Mouse (Mus musculus) Patski (cell line): ENCODE data around the gene Kcnh7. TPM values are rescaled to one million over a fixed set of nuclear protein-coding genes. Genes with fewer than 3 reads are reported as not detected.

ENCODE experiments used
- ATAC-seq: fragments of 100-300 bp; one replicate; pipeline ENCODE4 v1.8.0; 2021
- CTCF ChIA-PET: fragments of 350-600 bp; sonication (Branson Sonifier 250); formaldehyde crosslinking; loops from one replicate; lab custom pipeline; 2022; ENCODE audit warnings: inconsistent platforms; lab: Charles Lee
- POLR2A ChIA-PET: fragments of 350-600 bp; sonication (Branson Sonifier 250); formaldehyde crosslinking; loops from one replicate; lab custom pipeline; 2022; ENCODE audit warnings: antibody characterized with exemption, inconsistent platforms; lab: Charles Lee
- DNase-seq: peaks from one replicate; pipeline ENCODE4 v3.0.0-alpha.2; 2011; ENCODE audit warnings: low read depth, low spot score
- H3K27me3 ChIP-seq: fragments of 371-371 bp; one replicate; pipeline ENCODE4 v1.5.1; 2021
- CTCF ChIP-seq: fragments of 100-300 bp; IDR thresholded peaks from one replicate; pipeline ENCODE4 v1.5.1; 2021
- in situ Hi-C: fragments of 300-500 bp; cut with MboI; formaldehyde crosslinking; loops from 3 replicates; pipeline ENCODE4 v1.11.1; 2018; ENCODE audit warnings: low pct_unique_long_range_greater_than_20kb, mixed read lengths
- polyA plus RNA-seq: library from polyadenylated mRNA; unstranded; gene quantifications from one replicate; pipeline ENCODE4 v1.2.3, GENCODE M21; 2021

The Kcnh7 gene
- polyA plus RNA-seq, 1 experiment from 2014 or later: 0.08 TPM

DNA sequence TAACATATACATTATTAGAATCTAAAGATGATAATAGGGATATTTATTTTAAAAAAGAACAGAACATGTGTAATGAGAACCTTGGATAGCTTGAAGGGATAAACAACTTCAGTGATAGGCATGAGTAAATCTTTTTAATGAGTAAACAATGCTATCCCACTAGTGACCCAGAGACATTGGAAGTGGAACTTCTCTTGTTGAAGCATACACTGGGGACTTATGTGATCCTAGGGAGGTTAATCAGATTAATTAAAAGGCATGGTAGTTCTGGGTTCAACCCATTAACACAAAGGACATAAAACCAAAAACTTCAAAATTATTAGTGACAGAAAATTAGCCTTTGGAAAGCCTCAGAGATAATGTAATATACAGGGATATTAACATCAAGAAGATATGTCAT, 84.4 kb downstream of the Kcnh7 start:
- ATAC-seq: no peak
- in situ Hi-C loops: no loop called here
- DNase-seq: no peak
- CTCF ChIA-PET: no interaction called here
- POLR2A ChIA-PET: no interaction called here
- peaks cover 12% of the 10 kb centered on the region for H3K27me3 ChIP-seq
- TF ChIP-seq CTCF: no peak

DNA sequence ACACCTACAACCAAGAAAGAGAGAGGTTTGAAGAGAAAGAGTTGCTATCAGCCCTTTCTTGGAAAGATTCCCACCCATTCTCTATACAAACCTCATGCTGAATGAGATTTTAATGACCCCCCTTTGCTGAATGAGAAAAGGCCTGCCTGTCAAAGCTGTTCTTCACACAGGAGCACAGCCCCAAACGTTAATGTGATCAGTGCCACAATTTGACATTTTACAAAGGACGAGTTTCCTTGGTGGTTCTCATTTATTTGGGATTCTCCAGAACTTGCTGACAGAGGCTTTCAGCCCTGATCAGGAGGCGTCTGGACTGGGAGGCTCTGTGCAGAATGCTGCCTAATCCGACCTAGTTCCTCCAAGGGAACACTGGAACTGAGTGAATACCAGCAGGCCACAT, 92.3 kb downstream of the Kcnh7 start:
- DNase-seq (no peak), ATAC-seq (no peak)
- in situ Hi-C loops: no loop called here
- no peak for TF ChIP-seq CTCF
- ChIA-PET CTCF (no interaction called here), POLR2A (no interaction called here)
- peaks cover 1% of the 10 kb centered on the region for H3K27me3 ChIP-seq

DNA sequence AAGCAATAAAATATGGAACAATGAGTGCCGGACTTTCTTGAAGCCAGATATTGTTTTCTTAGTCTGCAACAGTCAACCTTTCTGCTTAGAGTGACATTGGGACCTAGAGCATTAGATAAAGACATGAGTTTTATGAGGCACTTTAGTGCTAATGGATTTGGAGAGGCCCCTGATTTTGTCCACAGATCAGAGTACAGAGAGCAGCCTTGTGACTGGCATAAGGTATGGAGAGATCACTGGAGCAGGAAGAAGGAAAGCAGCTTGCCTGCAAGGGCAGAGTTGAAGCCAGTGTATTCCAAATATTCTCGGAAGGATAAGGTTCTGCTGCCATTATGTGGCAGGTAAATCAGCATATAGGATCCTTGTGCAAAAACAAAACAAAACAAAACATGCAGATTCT, 93.6 kb downstream of the Kcnh7 start:
- POLR2A ChIA-PET: no interaction called here
- CTCF ChIA-PET: no interaction called here
- in situ Hi-C loops: no loop called here
- H3K27me3 ChIP-seq: no peaks in the 10 kb centered on the region
- no peak for TF ChIP-seq CTCF
- DNase-seq (no peak), ATAC-seq (no peak)

DNA sequence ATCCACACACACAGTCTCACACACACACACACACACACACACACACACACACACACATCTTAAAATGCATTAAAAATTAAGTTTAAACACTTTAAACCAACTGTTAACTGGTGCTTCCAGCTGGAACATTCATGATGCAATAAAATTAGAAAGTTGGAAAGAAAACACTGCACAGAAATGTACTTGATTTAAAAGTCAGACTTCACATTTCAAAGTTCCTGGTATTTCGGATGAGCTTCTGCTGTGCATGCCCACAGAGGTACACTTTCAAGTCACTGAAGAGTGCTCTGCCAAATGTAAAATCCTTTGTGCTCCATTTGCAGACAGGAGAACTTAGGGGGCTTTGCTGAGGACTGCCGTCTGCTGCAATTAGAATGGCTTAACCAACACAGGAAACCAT, 125.7 kb downstream of the Kcnh7 start:
- POLR2A ChIA-PET: no interaction called here
- CTCF ChIA-PET: no interaction called here
- ATAC-seq: no peak
- no peak for TF ChIP-seq CTCF
- no peak for DNase-seq
- in situ Hi-C loops: no loop called here
- H3K27me3 ChIP-seq: no peaks in the 10 kb centered on the region

DNA sequence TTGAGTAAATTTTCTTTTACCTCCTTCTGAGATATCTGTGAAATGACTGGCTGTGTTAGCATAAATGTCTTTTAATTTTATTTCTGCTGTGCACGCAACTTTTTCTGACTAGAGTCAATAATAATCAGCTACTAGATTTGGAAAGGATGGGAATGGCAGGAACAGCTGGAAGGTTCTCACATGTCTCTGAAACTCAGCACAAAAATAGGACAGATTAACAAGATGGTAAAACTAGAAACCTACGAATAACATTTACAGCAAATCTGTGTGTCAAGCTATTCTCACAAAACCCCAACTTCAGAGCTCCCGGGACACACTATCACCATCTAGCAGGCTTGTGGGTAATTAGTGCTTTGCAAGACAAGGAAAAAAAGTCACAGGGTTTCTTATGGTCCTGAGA, 134.2 kb downstream of the Kcnh7 start:
- in situ Hi-C loops: no loop called here

DNA sequence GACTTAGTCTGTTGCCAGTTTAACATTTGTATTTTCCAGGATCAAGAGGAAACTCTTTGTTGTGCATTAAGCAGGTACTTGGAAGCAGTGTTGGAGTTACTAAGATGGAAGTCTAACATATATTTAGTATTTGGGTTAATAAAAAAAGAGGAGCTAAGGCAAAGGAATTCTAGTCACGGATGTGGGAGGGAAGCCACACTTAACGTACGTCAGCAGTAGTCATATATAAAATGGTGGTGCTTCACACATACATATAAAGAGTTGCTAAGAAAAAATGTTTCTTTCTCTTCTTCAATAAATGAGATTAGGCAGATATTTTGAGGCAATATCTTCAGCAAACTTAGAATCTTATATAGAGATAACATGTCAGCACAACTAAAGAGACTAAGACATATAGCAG, 144.4 kb downstream of the Kcnh7 start:
- no peak for TF ChIP-seq CTCF
- POLR2A ChIA-PET: no interaction called here
- in situ Hi-C loops: no loop called here

More for the DNA sequence above, 134.2 kb downstream of the Kcnh7 start:
- ChIA-PET CTCF (no interaction called here), POLR2A (no interaction called here)
- ATAC-seq (no peak), DNase-seq (no peak)
- no peak for TF ChIP-seq CTCF
- H3K27me3 ChIP-seq: peaks cover 3% of the 10 kb centered on the region

DNA sequence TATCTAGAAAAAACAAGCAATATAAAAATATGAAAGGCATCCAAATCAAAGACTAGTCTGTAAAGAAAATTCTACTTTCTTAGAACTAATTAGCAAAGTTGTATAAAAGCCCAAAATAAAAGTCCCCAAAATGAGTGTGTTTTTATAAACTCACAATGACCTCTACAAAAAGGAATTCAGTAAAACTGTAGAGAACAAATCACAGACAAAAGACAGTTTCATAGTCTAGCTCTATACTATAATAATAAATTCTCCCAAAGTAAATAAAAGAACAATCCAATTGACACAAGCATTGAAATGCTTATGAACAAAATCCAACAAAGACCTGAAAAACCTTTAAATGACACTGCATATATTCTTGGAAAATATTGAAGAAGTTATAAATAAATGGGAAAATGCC, 169.2 kb downstream of the Kcnh7 start:
- ATAC-seq: no peak
- in situ Hi-C loops: no loop called here
- no peak for TF ChIP-seq CTCF
- ChIA-PET CTCF (no interaction called here), POLR2A (no interaction called here)
- no peak for DNase-seq
- H3K27me3 ChIP-seq: no peaks in the 10 kb centered on the region

More for the DNA sequence above, 144.4 kb downstream of the Kcnh7 start:
- CTCF ChIA-PET: no interaction called here
- DNase-seq: no peak
- no peak for ATAC-seq
- no peaks in the 10 kb centered on the region for H3K27me3 ChIP-seq

DNA sequence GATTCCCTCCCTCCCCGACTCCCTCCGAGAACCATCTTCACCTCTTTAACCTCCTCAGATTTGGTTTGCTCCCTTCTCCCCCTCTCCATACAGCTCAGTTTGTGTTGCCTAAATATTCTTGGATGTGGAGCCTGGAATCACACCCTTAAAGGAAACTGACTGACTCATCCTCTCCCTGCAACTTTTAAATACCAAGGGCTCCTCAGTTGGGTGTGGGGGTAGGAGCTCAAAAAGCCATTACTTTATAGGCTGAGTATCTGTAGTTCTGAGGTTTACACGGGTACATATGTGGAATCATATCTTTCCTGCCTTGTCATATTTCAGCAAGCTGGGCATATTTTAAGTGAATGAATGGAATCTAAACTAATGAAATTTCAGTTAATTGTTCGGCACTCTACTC, 174.9 kb downstream of the Kcnh7 start:
- POLR2A ChIA-PET: no interaction called here
- no peak for TF ChIP-seq CTCF
- no peaks in the 10 kb centered on the region for H3K27me3 ChIP-seq
- CTCF ChIA-PET: no interaction called here
- no peak for DNase-seq
- in situ Hi-C loops: no loop called here
- no peak for ATAC-seq

DNA sequence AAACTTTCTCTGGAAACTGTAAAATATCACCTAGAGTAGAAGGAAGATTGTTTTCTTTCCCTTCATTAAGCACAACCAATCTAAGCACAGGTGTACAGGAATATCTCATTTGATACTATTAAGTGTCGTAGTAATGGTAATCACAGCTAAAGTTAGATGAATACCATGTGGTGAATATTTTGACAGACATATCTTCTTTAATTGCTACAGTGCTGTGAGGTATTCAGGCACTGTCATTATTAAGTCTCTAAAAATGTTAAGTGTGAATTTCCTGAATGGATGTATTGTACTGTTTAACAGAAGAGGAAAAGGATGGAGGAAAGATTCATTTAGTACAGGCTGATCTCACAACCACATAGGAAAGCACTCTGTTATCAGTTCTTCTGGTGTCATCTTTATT, 181.3 kb downstream of the Kcnh7 start:
- in situ Hi-C loops: no loop called here
- DNase-seq (no peak), ATAC-seq (no peak)
- no peaks in the 10 kb centered on the region for H3K27me3 ChIP-seq
- TF ChIP-seq CTCF: no peak
- ChIA-PET CTCF (no interaction called here), POLR2A (no interaction called here)

DNA sequence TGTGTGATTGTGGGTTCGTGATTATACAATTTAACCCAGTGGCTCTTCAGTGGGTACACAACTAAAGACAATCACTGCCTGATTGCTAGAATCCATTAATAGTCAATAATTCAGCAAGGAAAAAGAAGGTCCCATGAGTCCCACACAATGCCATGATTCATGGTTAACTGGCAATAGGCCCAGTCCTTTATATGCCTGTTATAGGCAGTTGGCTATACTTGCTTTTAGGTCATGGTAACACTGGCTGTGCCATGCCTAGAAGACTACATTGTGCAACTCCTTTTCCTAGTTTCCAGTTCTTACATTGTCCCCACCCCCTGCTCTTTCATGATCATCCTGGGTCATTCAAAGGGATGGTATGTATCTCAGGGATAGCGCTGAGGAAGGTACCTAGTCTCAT, 186.4 kb downstream of the Kcnh7 start:
- in situ Hi-C loops: no loop called here

DNA sequence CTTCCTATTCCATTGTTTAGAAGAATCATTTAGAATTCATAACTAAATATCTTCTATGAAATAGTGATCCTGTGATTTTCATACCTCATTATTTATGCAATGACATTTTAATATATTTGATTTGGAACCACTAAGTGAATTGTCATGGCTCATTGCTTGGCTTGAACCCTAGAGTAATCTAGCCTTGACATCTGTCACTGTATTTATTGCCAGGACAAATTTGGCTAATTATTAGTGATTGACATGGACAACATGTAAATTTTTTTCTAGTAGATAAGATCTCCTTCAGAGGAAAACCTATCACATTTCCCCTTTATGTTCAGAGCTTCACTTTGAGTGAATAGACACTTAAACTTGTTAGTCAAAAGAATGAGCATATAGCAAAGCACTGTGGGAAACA, 195.5 kb downstream of the Kcnh7 start:
- ChIA-PET POLR2A (no interaction called here), CTCF (interaction anchor here (1.7 kb wide), 1 partner anchor 40 kb away, joined by 5 read pairs; no protein-coding TSS in a partner anchor)
- no peaks in the 10 kb centered on the region for H3K27me3 ChIP-seq
- in situ Hi-C loops: no loop called here
- DNase-seq (no peak), ATAC-seq (no peak)
- TF ChIP-seq CTCF: no peak

More for the DNA sequence above, 186.4 kb downstream of the Kcnh7 start:
- no peak for ATAC-seq
- no peaks in the 10 kb centered on the region for H3K27me3 ChIP-seq
- POLR2A ChIA-PET: no interaction called here
- no peak for DNase-seq
- no peak for TF ChIP-seq CTCF
- CTCF ChIA-PET: no interaction called here

DNA sequence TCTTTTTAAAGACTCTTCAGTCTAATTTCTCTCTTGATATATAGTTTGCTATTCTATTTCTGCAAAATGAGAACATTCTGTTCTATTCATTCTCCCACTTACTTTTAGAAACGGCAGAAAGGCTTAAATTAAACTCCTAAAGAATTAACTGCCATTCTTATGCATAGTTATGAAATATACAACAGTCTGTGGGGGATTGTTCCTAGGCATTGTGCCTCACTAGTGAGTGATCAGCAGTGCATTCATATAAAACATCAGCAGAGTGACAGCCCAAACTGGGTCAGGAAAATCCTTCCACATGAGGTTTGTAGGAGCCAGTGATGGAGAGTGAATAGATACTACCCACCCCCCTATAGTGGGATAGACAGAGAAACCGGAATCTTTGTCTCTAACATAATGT, 200.2 kb downstream of the Kcnh7 start:
- ATAC-seq (no peak), DNase-seq (no peak)
- H3K27me3 ChIP-seq: no peaks in the 10 kb centered on the region
- POLR2A ChIA-PET: no interaction called here
- in situ Hi-C loops: no loop called here
- CTCF ChIA-PET: no interaction called here
- no peak for TF ChIP-seq CTCF
